Mouse (Mus musculus) CD4-positive, CD25-positive, alpha-beta regulatory T cell (primary cell): ENCODE data around the gene Lrrtm4. TPM values are rescaled to one million over a fixed set of nuclear protein-coding genes. Genes with fewer than 3 reads are reported as not detected.

ENCODE experiments used
- polyA plus RNA-seq: library from polyadenylated mRNA; unstranded; fragments of 100-300 nt; shearing (Covaris generic); gene quantifications from one replicate; pipeline ENCODE4 v1.2.1, GENCODE M21; 2017

Gene Lrrtm4
- polyA plus RNA-seq = 0.08 TPM

DNA sequence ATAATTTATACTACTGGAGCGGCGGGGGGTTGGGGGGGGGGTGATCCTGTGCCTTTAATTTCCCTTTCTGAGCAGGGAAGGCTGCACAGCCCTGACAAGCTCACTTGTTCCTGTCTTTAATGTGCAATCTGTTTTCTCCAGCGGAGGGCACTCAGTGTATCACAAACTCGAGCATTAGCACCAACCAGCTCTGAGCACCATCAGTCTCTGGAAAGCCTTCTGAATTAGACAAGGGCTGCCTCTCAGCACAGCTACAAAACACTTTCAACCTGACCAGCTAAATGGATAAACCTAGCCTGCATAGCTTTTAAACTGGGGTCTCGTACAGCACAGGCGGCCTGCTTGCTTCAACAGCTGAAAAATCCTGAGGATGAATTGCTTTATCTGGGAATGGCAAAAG lies at the start of gene Lrrtm4:
Gene Lrrtm4 (plus strand): TSS at position 113 of the 400 bp plus-strand sequence.

Other genes starting within 250 kb of the Lrrtm4 start
- not detected for gene Gm20594, start 201.0 kb upstream of the Lrrtm4 start, polyA plus RNA-seq